Mouse (Mus musculus) limb, embryonic 14.5 days (tissue): ENCODE results near the gene Tub. TPM values are rescaled to one million over a fixed set of nuclear protein-coding genes. Genes with fewer than 3 reads are reported as not detected.
A peak's percentile ranks its signal among the peaks of the same experiment; 100 is the strongest.

ENCODE experiments used
- ATAC-seq: fragments of 200-750 bp; cut with Nextera tagmentation; 2 replicates; pipeline ENCODE4 v1.8.0; 2017; ENCODE audit warnings: low read depth, moderate number of reproducible peaks, moderate TSS enrichment; ENCODE audit not compliant: low FRiP score
- DNase-seq: peaks from one replicate; pipeline ENCODE4 v3.0.0-alpha.2; 2015; ENCODE audit warnings: low spot score
- H3K27ac ChIP-seq: fragments of 300-500 bp; sonication (generic); replicated peaks from 2 replicates; pipeline ENCODE4 v1.5.1; 2014; ENCODE audit warnings: low read depth, mild to moderate bottlenecking, low read length, moderate library complexity, mixed read lengths
- H3K27me3 ChIP-seq: fragments of 300-500 bp; sonication (generic); 2 replicates; pipeline ENCODE4 v1.6.1; 2014; ENCODE audit warnings: low read length, mixed read lengths; ENCODE audit not compliant: control insufficient read depth, insufficient read depth
- H3K36me3 ChIP-seq: fragments of 300-500 bp; sonication (generic); 2 replicates; pipeline ENCODE4 v1.6.1; 2014; ENCODE audit warnings: mild to moderate bottlenecking, low read length, moderate library complexity, mixed read lengths; ENCODE audit not compliant: control insufficient read depth, insufficient read depth
- H3K4me1 ChIP-seq: fragments of 300-500 bp; sonication (generic); 2 replicates; pipeline ENCODE4 v1.6.1; 2014; ENCODE audit warnings: antibody characterized with exemption, low read length, mixed read lengths; ENCODE audit not compliant: control insufficient read depth, insufficient read depth
- H3K4me2 ChIP-seq: fragments of 300-500 bp; sonication (generic); replicated peaks from 2 replicates; pipeline ENCODE4 v1.6.1; 2014; ENCODE audit warnings: low read depth, mild to moderate bottlenecking, low read length, moderate library complexity; ENCODE audit not compliant: severe bottlenecking
- H3K4me3 ChIP-seq: fragments of 300-500 bp; sonication (generic); replicated peaks from 2 replicates; pipeline ENCODE4 v1.5.1; 2014; ENCODE audit warnings: low read length
- H3K9ac ChIP-seq: fragments of 300-500 bp; sonication (generic); 2 replicates; pipeline ENCODE4 v1.6.1; 2014; ENCODE audit warnings: mild to moderate bottlenecking, low read depth, low read length, moderate library complexity; ENCODE audit not compliant: severe bottlenecking
- H3K9me3 ChIP-seq: fragments of 300-500 bp; sonication (generic); 2 replicates; pipeline ENCODE4 v1.6.1; 2016; ENCODE audit warnings: low read length; ENCODE audit not compliant: control insufficient read depth
- POLR2A ChIP-seq: fragments of 200-500 bp; IDR thresholded peaks from 2 replicates; pipeline ENCODE4 v1.8.0; 2012; ENCODE audit warnings: inconsistent platforms, mild to moderate bottlenecking, moderate library complexity, borderline replicate concordance; ENCODE audit not compliant: insufficient read depth, insufficient read length; ENCODE audit errors: extremely low read depth
- WGBS: fragments of 180-500 bp; shearing (Covaris S2); extraction: QIAGEN DNeasy Blood & Tissue Kit; methylation state at CpG from one replicate; pipeline ENCODE4 v1.1.7; 2014; 5-methylcytosine and 5-hydroxymethylcytosine counted together
- polyA plus RNA-seq, 2 experiments: library from polyadenylated mRNA; depleted of rRNA in 1 of 2; stranded (reverse) in 1 of 2; unstranded in 1 of 2; fragments of >200 nt; fragmentation: Nextera tagmentation in 1 of 2; extraction: Ambion mirVana in 1 of 2; gene quantifications; 2 replicates each; pipeline versions ENCODE4 v1.2.1 to v1.2.3; 2012 to 2014

The Tub gene
- polyA plus RNA-seq (2012; rRNA removed) (14.1 and 15.5 TPM in 2 replicates), polyA plus RNA-seq (2014; fragmentation: Nextera tagmentation; extraction: Ambion mirVana) (4.0 TPM in 2 replicates)

- DNase-seq (peak; percentile 40), ATAC-seq (peak; percentile 62)
- H3K4me2 ChIP-seq: peak within 1 kb of the TSS; percentile 90
- no peaks in the 10 kb centered on the region for H3K4me1 ChIP-seq
- WGBS: under 1% methylated on average over 13 of the region's 44 CpGs
- H3K36me3 ChIP-seq: peaks cover 5% of the 10 kb centered on the region; the same call in 1 of the 2 replicates
- H3K27ac ChIP-seq: no peak within 1 kb of the TSS
- peak within 1 kb of the TSS; percentile 52 for H3K9ac ChIP-seq
- peak within 1 kb of the TSS; percentile 51 for H3K4me3 ChIP-seq
- no peaks in the 10 kb centered on the region for H3K9me3 ChIP-seq
- no peak for TF ChIP-seq POLR2A
- H3K27me3 ChIP-seq: peaks cover 29% of the 10 kb centered on the region
Observed at GRCm38 (mm10) chr7:108950312-108950761, at the start of gene Tub. Tub (plus strand) TSS chr7:108950338.

- no peak for DNase-seq
- Histone ChIP-seq H3K9ac (no peak overlapping the region), H3K9me3 (no peaks in the 10 kb centered on the region), H3K4me1 (no peaks in the 10 kb centered on the region), H3K27me3 (no peaks in the 10 kb centered on the region), H3K4me3 (no peak overlapping the region), H3K4me2 (no peak overlapping the region), H3K36me3 (no peaks in the 10 kb centered on the region), H3K27ac (no peak overlapping the region)
- ATAC-seq: no peak
- WGBS: 78% methylated on average over 2 of the region's 2 CpGs
- no peak for TF ChIP-seq POLR2A
Observed at GRCm38 (mm10) chr7:108903969-108904368, 46.2 kb upstream of the Tub start.

- H3K4me3 ChIP-seq: no peak overlapping the region
- no peak overlapping the region for H3K4me2 ChIP-seq
- H3K36me3 ChIP-seq: no peaks in the 10 kb centered on the region
- DNase-seq: no peak
- no peak for TF ChIP-seq POLR2A
- H3K9ac ChIP-seq: no peak overlapping the region
- WGBS: 69% methylated on average over 3 of the region's 4 CpGs
- H3K27me3 ChIP-seq: no peaks in the 10 kb centered on the region
- no peaks in the 10 kb centered on the region for H3K4me1 ChIP-seq
- H3K27ac ChIP-seq: no peak overlapping the region
- no peak for ATAC-seq
- H3K9me3 ChIP-seq: no peaks in the 10 kb centered on the region
Observed at GRCm38 (mm10) chr7:108927043-108927442, 23.1 kb upstream of the Tub start.

DNA sequence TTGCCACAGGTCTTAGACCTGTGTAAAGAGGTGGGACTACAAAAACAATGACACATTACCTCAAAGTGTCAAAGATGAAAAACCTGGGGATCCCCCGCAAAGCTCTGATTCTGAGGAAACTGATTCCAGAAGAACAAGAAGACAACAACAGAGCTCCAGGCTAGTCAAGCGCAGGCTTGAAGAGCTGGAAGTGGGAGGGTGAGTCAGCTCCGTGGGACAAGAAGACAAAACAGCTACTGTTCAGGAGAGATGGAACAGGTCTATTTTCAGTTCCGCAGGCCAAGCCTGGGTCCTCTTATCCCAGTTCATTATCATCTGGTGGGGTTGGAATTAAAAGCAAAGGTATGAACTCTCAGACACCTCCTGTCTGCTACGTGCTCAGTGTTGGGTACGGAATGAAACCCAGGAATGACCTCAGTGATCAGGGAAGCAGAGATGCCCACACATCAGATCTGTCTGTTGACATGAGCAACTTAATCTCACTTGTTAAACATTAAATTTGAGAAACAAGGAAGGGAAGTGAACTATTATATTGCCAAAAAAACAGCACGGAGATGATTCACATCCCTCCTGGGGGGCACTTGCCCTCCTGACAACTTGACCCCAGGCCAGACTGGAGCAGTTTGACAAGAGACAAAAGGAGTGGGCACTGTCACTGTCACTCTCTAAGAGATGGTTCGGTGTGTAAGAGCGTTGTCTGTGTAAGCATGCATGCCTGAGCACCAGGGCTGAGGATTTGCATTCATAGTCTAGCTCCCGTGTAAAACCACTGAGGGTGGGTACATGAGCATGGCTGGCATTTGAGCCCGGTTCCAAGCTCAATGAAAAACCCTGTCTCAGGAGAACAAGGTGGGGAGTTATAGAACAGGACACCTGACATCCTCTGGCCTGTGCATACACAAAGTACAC is 21.6 kb upstream of the Tub start:
- Histone ChIP-seq H3K4me1 (no peaks in the 10 kb centered on the region), H3K27me3 (no peaks in the 10 kb centered on the region), H3K9me3 (no peaks in the 10 kb centered on the region), H3K27ac (no peak overlapping the region), H3K4me2 (no peak overlapping the region), H3K36me3 (no peaks in the 10 kb centered on the region), H3K4me3 (no peak overlapping the region), H3K9ac (no peak overlapping the region)
- TF ChIP-seq POLR2A: no peak
- 75% methylated on average over 11 of the region's 11 CpGs for WGBS
- ATAC-seq: no peak
- DNase-seq: no peak

- Histone ChIP-seq H3K4me1 (no peaks in the 10 kb centered on the region), H3K27ac (no peak within 1 kb of the TSS), H3K27me3 (no peaks in the 10 kb centered on the region), H3K4me3 (no peak within 1 kb of the TSS), H3K9me3 (no peaks in the 10 kb centered on the region), H3K9ac (no peak within 1 kb of the TSS), H3K4me2 (no peak within 1 kb of the TSS), H3K36me3 (no peaks in the 10 kb centered on the region)
- WGBS: 47% methylated on average over 6 of the region's 6 CpGs
- DNase-seq (no peak), ATAC-seq (no peak)
- no peak for TF ChIP-seq POLR2A
Observed at GRCm38 (mm10) chr7:108929726-108930393, 20.3 kb upstream of the Tub start, which contains the start of gene Nlrp10. Nlrp10 (minus strand) TSS chr7:108930178.
